Mouse (Mus musculus) thymus, adult 2 months (tissue): ENCODE measurements around the gene Itpr2.

Experiments
- CTCF ChIP-seq: fragments of 200-500 bp; IDR thresholded peaks from 2 replicates; pipeline ENCODE4 v1.5.1; 2012; ENCODE audit warnings: mild to moderate bottlenecking, control low read depth, low read length, moderate library complexity, borderline replicate concordance; ENCODE audit not compliant: control insufficient read depth, poor library complexity, insufficient read depth; ENCODE audit errors: extremely low read depth
- POLR2A ChIP-seq: fragments of 200-500 bp; IDR thresholded peaks from 2 replicates; pipeline ENCODE4 v1.6.1; 2012; ENCODE audit warnings: mild to moderate bottlenecking, low read length, control low read depth, moderate library complexity; ENCODE audit not compliant: control insufficient read depth, poor library complexity, insufficient read depth; ENCODE audit errors: extremely low read depth

- TF ChIP-seq POLR2A (no peak), CTCF (no peak)
Observed at GRCm38 (mm10) chr6:146298712-146299111, 203.3 kb downstream of the Itpr2 start.
